Mouse (Mus musculus) embryonic facial prominence, embryonic 14.5 days (tissue): Measurements from ENCODE around the gene Fpr2. TPM values are rescaled to one million over a fixed set of nuclear protein-coding genes. Genes with fewer than 3 reads are reported as not detected.

Source experiments
- ATAC-seq: fragments of 200-750 bp; cut with Nextera tagmentation; 2 replicates; pipeline ENCODE4 v1.8.0; 2017; ENCODE audit warnings: low read depth, moderate number of reproducible peaks, moderate TSS enrichment
- DNase-seq: peaks from one replicate; pipeline ENCODE4 v3.0.0-alpha.2; 2015; ENCODE audit warnings: low spot score
- H3K27ac ChIP-seq: fragments of 300-500 bp; sonication (generic); replicated peaks from 2 replicates; pipeline ENCODE4 v1.5.1; 2014; ENCODE audit warnings: low read depth, mild to moderate bottlenecking, low read length, moderate library complexity
- H3K27me3 ChIP-seq: fragments of 300-500 bp; sonication (generic); replicated peaks from 2 replicates; pipeline ENCODE4 v1.6.1; 2014; ENCODE audit warnings: low read length; ENCODE audit not compliant: control insufficient read depth, insufficient read depth
- H3K36me3 ChIP-seq: fragments of 300-500 bp; sonication (generic); 2 replicates; pipeline ENCODE4 v1.6.1; 2014; ENCODE audit warnings: low read length, mixed read lengths; ENCODE audit not compliant: control insufficient read depth, insufficient read depth
- H3K4me1 ChIP-seq: fragments of 300-500 bp; sonication (generic); 2 replicates; pipeline ENCODE4 v1.6.1; 2014; ENCODE audit warnings: antibody characterized with exemption, low read length; ENCODE audit not compliant: control insufficient read depth, insufficient read depth
- H3K4me2 ChIP-seq: fragments of 300-500 bp; sonication (generic); 2 replicates; pipeline ENCODE4 v1.6.1; 2014; ENCODE audit warnings: low read depth, mild to moderate bottlenecking, low read length, moderate library complexity, mixed read lengths
- H3K4me3 ChIP-seq: fragments of 300-500 bp; sonication (generic); 2 replicates; pipeline ENCODE4 v1.5.1; 2014; ENCODE audit warnings: low read depth, mild to moderate bottlenecking, low read length
- H3K9ac ChIP-seq: fragments of 300-500 bp; sonication (generic); 2 replicates; pipeline ENCODE4 v1.6.1; 2014; ENCODE audit warnings: low read depth, mild to moderate bottlenecking, low read length, moderate library complexity, mixed read lengths
- H3K9me3 ChIP-seq: fragments of 300-500 bp; sonication (generic); 2 replicates; pipeline ENCODE4 v1.6.1; 2016; ENCODE audit warnings: low read length; ENCODE audit not compliant: control insufficient read depth
- WGBS: fragments of 180-500 bp; shearing (Covaris S2); extraction: QIAGEN DNeasy Blood & Tissue Kit; methylation state at CpG from one replicate; pipeline ENCODE4 v1.1.7; 2014; 5-methylcytosine and 5-hydroxymethylcytosine counted together
- polyA plus RNA-seq: library from polyadenylated mRNA; unstranded; fragments of >200 nt; fragmentation: Nextera tagmentation; extraction: Ambion mirVana; gene quantifications from 2 replicates; pipeline ENCODE4 v1.2.1, GENCODE M21; 2014

The Fpr2 gene
- polyA plus RNA-seq, 1 experiment from 2014 or later: 1.1 TPM

- Histone ChIP-seq H3K4me1 (no peaks in the 10 kb centered on the region), H3K9me3 (0 out of 2 replicates have a peak, but pooled peaks cover 2% of the 10 kb centered on the region), H3K9ac (no peak overlapping the region), H3K27me3 (no peaks in the 10 kb centered on the region), H3K4me3 (no peak overlapping the region), H3K36me3 (peaks cover 4% of the 10 kb centered on the region), H3K27ac (no peak overlapping the region), H3K4me2 (no peak overlapping the region)
- WGBS: 79% methylated on average over 2 of the region's 2 CpGs
- DNase-seq (no peak), ATAC-seq (no peak)
These were observed 16.6 kb upstream of the Fpr2 start for GRCm38 (mm10) chr17:17870892-17871550.

- H3K27ac ChIP-seq: no peak overlapping the region
- no peaks in the 10 kb centered on the region for H3K36me3 ChIP-seq
- no peak for ATAC-seq
These were observed 15.9 kb upstream of the Fpr2 start for GRCm38 (mm10) chr17:17871697-17872096.

GRCm38 (mm10) chr17:17879347-17879746, 8.3 kb upstream of the Fpr2 start:
- 78% methylated on average over 1 of the region's 1 CpGs for WGBS
- Histone ChIP-seq H3K9me3 (no peaks in the 10 kb centered on the region), H3K9ac (no peak overlapping the region), H3K4me2 (no peak overlapping the region), H3K4me1 (no peaks in the 10 kb centered on the region), H3K27me3 (no peaks in the 10 kb centered on the region), H3K4me3 (no peak overlapping the region), H3K27ac (no peak overlapping the region), H3K36me3 (no peaks in the 10 kb centered on the region)
- DNase-seq (no peak), ATAC-seq (no peak)

More at GRCm38 (mm10) chr17:17871697-17872096, 15.9 kb upstream of the Fpr2 start:
- no peak for DNase-seq
- Histone ChIP-seq H3K27me3 (no peaks in the 10 kb centered on the region), H3K4me3 (no peak overlapping the region), H3K9me3 (0 out of 2 replicates have a peak, but pooled peaks cover 2% of the 10 kb centered on the region), H3K4me2 (no peak overlapping the region), H3K9ac (no peak overlapping the region), H3K4me1 (no peaks in the 10 kb centered on the region)
- WGBS: 86% methylated on average over 2 of the region's 2 CpGs

- Histone ChIP-seq H3K4me2 (no peak overlapping the region), H3K4me1 (no peaks in the 10 kb centered on the region), H3K4me3 (no peak overlapping the region), H3K9me3 (no peaks in the 10 kb centered on the region), H3K9ac (no peak overlapping the region), H3K27me3 (no peaks in the 10 kb centered on the region), H3K36me3 (no peaks in the 10 kb centered on the region), H3K27ac (no peak overlapping the region)
- no peak for DNase-seq
- 81% methylated on average over 3 of the region's 3 CpGs for WGBS
- ATAC-seq: no peak
These were observed 5.0 kb upstream of the Fpr2 start for GRCm38 (mm10) chr17:17882672-17883071.

- Histone ChIP-seq H3K4me1 (no peaks in the 10 kb centered on the region), H3K9me3 (no peaks in the 10 kb centered on the region), H3K9ac (no peak within 1 kb of the TSS), H3K36me3 (no peaks in the 10 kb centered on the region), H3K27me3 (no peaks in the 10 kb centered on the region), H3K4me2 (no peak within 1 kb of the TSS), H3K4me3 (no peak within 1 kb of the TSS), H3K27ac (no peak within 1 kb of the TSS)
- 49% methylated on average over 1 of the region's 1 CpGs for WGBS
- DNase-seq (no peak), ATAC-seq (no peak)
These were observed 3.8 kb upstream of the Fpr2 start, which contains the start of gene Fpr1 for GRCm38 (mm10) chr17:17883840-17884239. Gene Fpr1, minus strand, starts transcription at chr17:17883940.

- H3K4me1 ChIP-seq: no peaks in the 10 kb centered on the region
- no peak for ATAC-seq
- WGBS: 79% methylated on average over 2 of the region's 2 CpGs
- no peaks in the 10 kb centered on the region for H3K9me3 ChIP-seq
- no peak overlapping the region for H3K4me2 ChIP-seq
- DNase-seq: no peak
- no peaks in the 10 kb centered on the region for H3K36me3 ChIP-seq
- H3K4me3 ChIP-seq: no peak overlapping the region
- no peaks in the 10 kb centered on the region for H3K27me3 ChIP-seq
- H3K9ac ChIP-seq: no peak overlapping the region
- H3K27ac ChIP-seq: no peak overlapping the region
These were observed 2.3 kb downstream of the Fpr2 start for GRCm38 (mm10) chr17:17889732-17890425.

GRCm38 (mm10) chr17:17896039-17896438, 8.4 kb downstream of the Fpr2 start:
- Histone ChIP-seq H3K4me1 (no peaks in the 10 kb centered on the region), H3K9me3 (no peaks in the 10 kb centered on the region), H3K4me2 (no peak overlapping the region), H3K27me3 (no peaks in the 10 kb centered on the region), H3K27ac (no peak overlapping the region), H3K4me3 (no peak overlapping the region), H3K9ac (no peak overlapping the region), H3K36me3 (no peaks in the 10 kb centered on the region)
- DNase-seq (peak; percentile 88), ATAC-seq (no peak)
- under 1% methylated on average over 4 of the region's 4 CpGs for WGBS

- Histone ChIP-seq H3K4me1 (no peaks in the 10 kb centered on the region), H3K4me3 (no peak overlapping the region), H3K27ac (no peak overlapping the region), H3K9me3 (no peaks in the 10 kb centered on the region), H3K9ac (no peak overlapping the region), H3K36me3 (no peaks in the 10 kb centered on the region), H3K27me3 (no peaks in the 10 kb centered on the region), H3K4me2 (no peak overlapping the region)
- ATAC-seq (no peak), DNase-seq (peak; percentile 49)
- WGBS: 76% methylated on average over 2 of the region's 2 CpGs
These were observed 11.6 kb downstream of the Fpr2 start for GRCm38 (mm10) chr17:17899268-17899667.

- no peak overlapping the region for H3K4me2 ChIP-seq
- H3K36me3 ChIP-seq: no peaks in the 10 kb centered on the region
- no peak overlapping the region for H3K4me3 ChIP-seq
- H3K27ac ChIP-seq: no peak overlapping the region
- no peak overlapping the region for H3K9ac ChIP-seq
- no peak for ATAC-seq
- H3K9me3 ChIP-seq: no peaks in the 10 kb centered on the region
- 80% methylated on average over 1 of the region's 1 CpGs for WGBS
- H3K4me1 ChIP-seq: no peaks in the 10 kb centered on the region
- no peaks in the 10 kb centered on the region for H3K27me3 ChIP-seq
- peak; percentile 1 for DNase-seq
These were observed 13.1 kb downstream of the Fpr2 start for GRCm38 (mm10) chr17:17900768-17901167.
